Mouse (Mus musculus) forebrain, embryonic 16.5 days (tissue): ENCODE measurements at regions not wholly inside any gene's neighbourhood (a gene's known extent, or its start where the extent isn't known, plus 50 kb on each side); places are given as distances from the start of the nearest gene placed in this dataset.

ENCODE experiments used
- ATAC-seq: fragments of 200-750 bp; cut with Nextera tagmentation; 2 replicates; pipeline ENCODE4 v1.8.0; 2017; ENCODE audit warnings: mild to moderate bottlenecking, moderate library complexity
- H3K27ac ChIP-seq: fragments of 300-500 bp; sonication (generic); 2 replicates; pipeline ENCODE4 v1.5.1; 2014; ENCODE audit warnings: low read length, control low read depth
- H3K27me3 ChIP-seq: fragments of 300-500 bp; sonication (generic); replicated peaks from 2 replicates; pipeline ENCODE4 v1.6.1; 2014; ENCODE audit warnings: low read length; ENCODE audit not compliant: control insufficient read depth, insufficient read depth
- H3K36me3 ChIP-seq: fragments of 300-500 bp; sonication (generic); 2 replicates; pipeline ENCODE4 v1.6.1; 2014; ENCODE audit not compliant: control insufficient read depth, insufficient read depth
- H3K4me1 ChIP-seq: fragments of 300-500 bp; sonication (generic); replicated peaks from 2 replicates; pipeline ENCODE4 v1.6.1; 2014; ENCODE audit warnings: low read length; ENCODE audit not compliant: control insufficient read depth, insufficient read depth
- H3K4me2 ChIP-seq: fragments of 300-500 bp; sonication (generic); 2 replicates; pipeline ENCODE4 v1.6.1; 2014; ENCODE audit warnings: mild to moderate bottlenecking, low read length, control low read depth
- H3K4me3 ChIP-seq: fragments of 300-500 bp; sonication (generic); replicated peaks from 2 replicates; pipeline ENCODE4 v1.5.1; 2014; ENCODE audit warnings: mild to moderate bottlenecking, low read length, control low read depth
- H3K9ac ChIP-seq: fragments of 300-500 bp; sonication (generic); replicated peaks from 2 replicates; pipeline ENCODE4 v1.6.1; 2014; ENCODE audit warnings: low read depth, low read length, control low read depth
- H3K9me3 ChIP-seq: fragments of 300-500 bp; sonication (generic); 2 replicates; pipeline ENCODE4 v1.6.1; 2016; ENCODE audit warnings: low read length; ENCODE audit not compliant: control insufficient read depth
- WGBS: fragments of 180-500 bp; shearing (Covaris S2); extraction: QIAGEN DNeasy Blood & Tissue Kit; methylation state at CpG from one replicate; pipeline ENCODE4 v1.1.7; 2014; 5-methylcytosine and 5-hydroxymethylcytosine counted together

GRCm38 (mm10) chr6:136229791-136230190 lies 56.5 kb upstream of the Grin2b start:
- WGBS: 74% methylated on average over 3 of the region's 3 CpGs
- ATAC-seq: no peak
- H3K4me2 ChIP-seq: no peak overlapping the region
- H3K27ac ChIP-seq: no peak overlapping the region
- H3K9me3 ChIP-seq: no peaks in the 10 kb centered on the region
- no peak overlapping the region for H3K9ac ChIP-seq
- no peaks in the 10 kb centered on the region for H3K4me1 ChIP-seq
- H3K4me3 ChIP-seq: no peak overlapping the region
- no peaks in the 10 kb centered on the region for H3K36me3 ChIP-seq
- H3K27me3 ChIP-seq: no peaks in the 10 kb centered on the region

GRCm38 (mm10) chr6:136235473-136235872 lies 62.2 kb upstream of the Grin2b start:
- no peaks in the 10 kb centered on the region for H3K9me3 ChIP-seq
- no peak overlapping the region for H3K4me2 ChIP-seq
- no peak overlapping the region for H3K27ac ChIP-seq
- no peak overlapping the region for H3K9ac ChIP-seq
- no peaks in the 10 kb centered on the region for H3K4me1 ChIP-seq
- H3K4me3 ChIP-seq: no peak overlapping the region
- 89% methylated on average over 11 of the region's 11 CpGs for WGBS
- H3K36me3 ChIP-seq: no peaks in the 10 kb centered on the region
- no peaks in the 10 kb centered on the region for H3K27me3 ChIP-seq
- ATAC-seq: no peak

- H3K9me3 ChIP-seq: no peaks in the 10 kb centered on the region
- no peaks in the 10 kb centered on the region; the same call in 1 of the 2 replicates for H3K4me1 ChIP-seq
- H3K27ac ChIP-seq: no peak overlapping the region
- no peaks in the 10 kb centered on the region for H3K27me3 ChIP-seq
- WGBS: 39% methylated on average over 5 of the region's 5 CpGs
- no peaks in the 10 kb centered on the region for H3K36me3 ChIP-seq
- no peak overlapping the region for H3K4me3 ChIP-seq
- no peak overlapping the region for H3K9ac ChIP-seq
- ATAC-seq: no peak
- no peak overlapping the region for H3K4me2 ChIP-seq
These were observed 65.7 kb upstream of the Grin2b start for GRCm38 (mm10) chr6:136238989-136239388.

GRCm38 (mm10) chr6:136239416-136239815 lies 66.1 kb upstream of the Grin2b start:
- no peaks in the 10 kb centered on the region for H3K36me3 ChIP-seq
- H3K27ac ChIP-seq: no peak overlapping the region
- no peak overlapping the region for H3K9ac ChIP-seq
- WGBS: 59% methylated on average over 5 of the region's 5 CpGs
- H3K4me2 ChIP-seq: no peak overlapping the region
- H3K27me3 ChIP-seq: no peaks in the 10 kb centered on the region
- no peak overlapping the region for H3K4me3 ChIP-seq
- no peaks in the 10 kb centered on the region; the same call in 1 of the 2 replicates for H3K4me1 ChIP-seq
- H3K9me3 ChIP-seq: no peaks in the 10 kb centered on the region
- no peak for ATAC-seq

- Histone ChIP-seq H3K36me3 (no peaks in the 10 kb centered on the region), H3K4me2 (no peak overlapping the region), H3K27ac (0 out of 2 replicates have a peak overlapping the region, but pooled peaks have one; percentile 25), H3K4me1 (no peaks in the 10 kb centered on the region; the same call in 1 of the 2 replicates), H3K27me3 (no peaks in the 10 kb centered on the region), H3K9ac (no peak overlapping the region), H3K9me3 (no peaks in the 10 kb centered on the region), H3K4me3 (no peak overlapping the region)
- WGBS: 58% methylated on average over 10 of the region's 10 CpGs
- peak; percentile 40; the same call in 1 of the 2 replicates for ATAC-seq
These were observed 68.4 kb upstream of the Grin2b start for GRCm38 (mm10) chr6:136241574-136242311.

- no peaks in the 10 kb centered on the region; the same call in 1 of the 2 replicates for H3K4me1 ChIP-seq
- no peaks in the 10 kb centered on the region for H3K27me3 ChIP-seq
- no peak overlapping the region for H3K9ac ChIP-seq
- H3K36me3 ChIP-seq: no peaks in the 10 kb centered on the region
- no peak overlapping the region for H3K27ac ChIP-seq
- H3K4me3 ChIP-seq: no peak overlapping the region
- WGBS: 82% methylated on average over 7 of the region's 7 CpGs
- no peak for ATAC-seq
- H3K9me3 ChIP-seq: no peaks in the 10 kb centered on the region
- no peak overlapping the region for H3K4me2 ChIP-seq
These were observed 71.6 kb upstream of the Grin2b start for GRCm38 (mm10) chr6:136244895-136245294.

GRCm38 (mm10) chr6:136255726-136256512 lies 71.4 kb upstream of the Gm8994 start:
- Histone ChIP-seq H3K27ac (no peak overlapping the region), H3K9me3 (no peaks in the 10 kb centered on the region), H3K4me1 (no peaks in the 10 kb centered on the region), H3K4me3 (no peak overlapping the region), H3K4me2 (no peak overlapping the region), H3K27me3 (no peaks in the 10 kb centered on the region), H3K9ac (no peak overlapping the region), H3K36me3 (no peaks in the 10 kb centered on the region)
- WGBS: 57% methylated on average over 10 of the region's 10 CpGs
- no peak for ATAC-seq

GRCm38 (mm10) chr6:136275742-136276141 lies 51.6 kb upstream of the Gm8994 start:
- no peaks in the 10 kb centered on the region for H3K27me3 ChIP-seq
- H3K36me3 ChIP-seq: no peaks in the 10 kb centered on the region
- H3K27ac ChIP-seq: no peak overlapping the region
- H3K9me3 ChIP-seq: no peaks in the 10 kb centered on the region
- 81% methylated on average over 6 of the region's 6 CpGs for WGBS
- H3K4me1 ChIP-seq: no peaks in the 10 kb centered on the region
- no peak for ATAC-seq
- H3K9ac ChIP-seq: no peak overlapping the region
- no peak overlapping the region for H3K4me3 ChIP-seq
- H3K4me2 ChIP-seq: no peak overlapping the region

- no peaks in the 10 kb centered on the region for H3K9me3 ChIP-seq
- no peaks in the 10 kb centered on the region for H3K27me3 ChIP-seq
- no peak overlapping the region for H3K4me2 ChIP-seq
- no peaks in the 10 kb centered on the region for H3K4me1 ChIP-seq
- no peak for ATAC-seq
- H3K9ac ChIP-seq: no peak overlapping the region
- WGBS: 90% methylated on average over 2 of the region's 2 CpGs
- no peaks in the 10 kb centered on the region for H3K36me3 ChIP-seq
- H3K4me3 ChIP-seq: no peak overlapping the region
- no peak overlapping the region for H3K27ac ChIP-seq
These were observed 50.6 kb upstream of the Gm8994 start for GRCm38 (mm10) chr6:136276771-136277170.
